Mouse (Mus musculus): ENCODE measurements at regions not wholly inside any gene's neighbourhood (a gene's known extent, or its start where the extent isn't known, plus 50 kb on each side); places are given as distances from the start of the nearest gene placed in this dataset.

GRCm38 (mm10) chr1:75983487-75983886 lies 437.4 kb downstream of the Slc4a3 start:
- no peak for DNase-seq (ENCODE audit: extremely low spot score, low read depth, low spot score)

DNA sequence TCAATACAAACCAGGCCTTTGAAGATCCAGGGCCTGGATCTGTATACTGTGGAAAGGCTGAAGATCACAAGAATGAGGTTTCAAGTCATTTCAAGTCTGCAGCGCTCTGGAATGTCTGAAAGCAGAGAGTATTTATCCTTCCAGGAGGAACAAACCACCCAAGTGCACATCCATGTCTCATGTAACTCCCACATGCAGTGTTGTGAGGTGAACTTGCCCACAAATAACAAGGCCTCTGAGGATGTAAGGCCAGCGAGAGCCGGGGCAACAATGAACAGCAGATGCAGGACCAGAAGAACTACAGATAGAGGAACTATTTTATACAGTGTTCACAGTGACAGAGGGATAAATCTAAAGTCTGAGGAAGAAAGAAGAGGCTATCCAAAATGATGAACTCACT lies 442.4 kb downstream of the Slc4a3 start:
- no peak for DNase-seq (ENCODE audit: extremely low spot score, low read depth, low spot score)

GRCm38 (mm10) chr1:75992039-75992438 lies 446.0 kb downstream of the Slc4a3 start:
- no peak for DNase-seq (ENCODE audit: extremely low spot score, low read depth, low spot score)

- no peak for DNase-seq (ENCODE audit: extremely low spot score, low read depth, low spot score)
These were observed 451.2 kb downstream of the Slc4a3 start for GRCm38 (mm10) chr1:75997222-75997621.

DNA sequence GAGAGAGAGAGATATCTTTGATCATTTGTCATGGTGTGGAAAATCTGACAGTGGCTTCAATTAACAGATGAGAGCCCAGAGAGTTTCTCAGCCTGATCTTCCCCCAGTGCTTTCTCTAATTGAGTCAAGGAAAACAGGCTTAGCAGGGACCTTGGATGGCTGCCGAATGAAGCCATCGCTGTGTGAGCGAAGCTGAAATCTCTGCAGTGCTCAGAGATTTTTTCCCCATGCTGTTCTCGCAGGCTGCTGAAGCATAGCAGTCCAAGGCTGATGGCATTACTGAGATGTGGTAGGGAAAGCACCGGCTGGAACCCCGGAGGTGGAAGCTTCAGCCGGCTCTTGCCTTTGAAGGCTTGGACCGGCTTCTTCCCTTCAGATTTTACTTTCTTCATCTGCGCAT lies 455.1 kb downstream of the Slc4a3 start:
- no peak for DNase-seq (ENCODE audit: extremely low spot score, low read depth, low spot score)

GRCm38 (mm10) chr1:76009601-76010000 lies 463.5 kb downstream of the Slc4a3 start:
- DNase-seq (ENCODE audit: extremely low spot score, low read depth, low spot score) = peak; percentile 83

- DNase-seq (ENCODE audit: extremely low spot score, low read depth, low spot score) = no peak
These were observed 464.2 kb downstream of the Slc4a3 start for GRCm38 (mm10) chr1:76010212-76010800.

DNA sequence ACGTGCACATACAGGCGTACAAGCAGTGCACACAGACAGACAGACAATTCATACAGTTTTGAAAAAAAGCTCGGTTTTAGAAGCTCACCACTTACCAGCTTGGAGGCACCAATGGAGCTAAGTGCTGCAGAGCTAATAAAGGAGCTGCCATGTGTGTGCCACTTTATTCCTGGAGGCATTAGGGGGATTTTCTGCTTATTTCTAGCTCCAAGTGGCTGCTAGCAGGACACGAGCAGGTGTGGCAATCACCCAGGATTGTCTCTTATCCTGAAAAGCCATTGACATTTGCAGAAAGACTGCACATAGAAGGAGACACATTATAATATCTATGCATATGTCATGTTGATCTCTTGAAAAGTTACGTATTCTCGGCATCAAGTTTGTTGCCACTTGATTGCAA lies 472.5 kb downstream of the Slc4a3 start:
- DNase-seq (ENCODE audit: extremely low spot score, low read depth, low spot score) = no peak

- DNase-seq (ENCODE audit: extremely low spot score, low read depth, low spot score) = no peak
These were observed 473.0 kb downstream of the Slc4a3 start for GRCm38 (mm10) chr1:76019071-76019470.

DNA sequence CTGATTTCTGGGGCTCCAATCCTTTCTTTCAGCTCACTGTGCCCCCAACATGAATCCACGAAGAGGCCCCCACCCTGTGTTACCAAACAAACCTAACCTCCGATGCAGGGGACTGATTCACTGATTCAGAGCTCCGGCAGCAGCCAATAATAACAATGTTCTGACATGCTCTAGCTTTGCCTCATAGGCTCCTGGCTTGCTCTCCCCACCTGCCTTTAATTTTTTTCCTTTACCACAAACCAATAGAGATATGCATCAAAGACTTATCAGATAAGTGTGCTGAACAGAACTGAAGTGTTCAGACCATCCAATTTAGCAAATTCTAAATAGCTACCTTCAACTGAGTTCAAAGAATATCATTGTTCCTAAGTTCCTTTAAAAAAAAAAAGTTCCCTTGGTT lies 478.6 kb downstream of the Slc4a3 start:
- no peak for DNase-seq (ENCODE audit: extremely low spot score, low read depth, low spot score)

DNA sequence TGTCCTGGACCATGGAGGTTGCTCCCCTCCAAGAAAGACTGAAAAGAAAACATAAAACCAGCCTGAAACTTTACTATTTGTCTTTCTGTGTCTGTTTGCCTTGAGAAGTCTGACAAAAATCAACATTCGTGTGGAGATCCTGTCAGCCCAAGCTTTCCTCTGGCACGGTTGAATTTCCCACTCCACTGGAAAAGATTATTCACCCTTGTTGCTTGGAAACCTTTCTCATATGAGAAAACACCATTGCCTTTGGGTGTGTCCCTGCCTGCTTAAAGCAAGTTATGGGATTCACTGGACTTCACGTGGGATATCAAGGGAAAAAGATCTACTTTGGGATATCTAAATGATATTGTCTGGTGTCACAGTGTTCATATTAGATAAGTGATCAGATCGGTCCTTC lies 479.3 kb downstream of the Slc4a3 start:
- no peak for DNase-seq (ENCODE audit: extremely low spot score, low read depth, low spot score)

- DNase-seq (ENCODE audit: extremely low spot score, low read depth, low spot score) = no peak
These were observed 483.0 kb downstream of the Slc4a3 start for GRCm38 (mm10) chr1:76029059-76029458.

DNA sequence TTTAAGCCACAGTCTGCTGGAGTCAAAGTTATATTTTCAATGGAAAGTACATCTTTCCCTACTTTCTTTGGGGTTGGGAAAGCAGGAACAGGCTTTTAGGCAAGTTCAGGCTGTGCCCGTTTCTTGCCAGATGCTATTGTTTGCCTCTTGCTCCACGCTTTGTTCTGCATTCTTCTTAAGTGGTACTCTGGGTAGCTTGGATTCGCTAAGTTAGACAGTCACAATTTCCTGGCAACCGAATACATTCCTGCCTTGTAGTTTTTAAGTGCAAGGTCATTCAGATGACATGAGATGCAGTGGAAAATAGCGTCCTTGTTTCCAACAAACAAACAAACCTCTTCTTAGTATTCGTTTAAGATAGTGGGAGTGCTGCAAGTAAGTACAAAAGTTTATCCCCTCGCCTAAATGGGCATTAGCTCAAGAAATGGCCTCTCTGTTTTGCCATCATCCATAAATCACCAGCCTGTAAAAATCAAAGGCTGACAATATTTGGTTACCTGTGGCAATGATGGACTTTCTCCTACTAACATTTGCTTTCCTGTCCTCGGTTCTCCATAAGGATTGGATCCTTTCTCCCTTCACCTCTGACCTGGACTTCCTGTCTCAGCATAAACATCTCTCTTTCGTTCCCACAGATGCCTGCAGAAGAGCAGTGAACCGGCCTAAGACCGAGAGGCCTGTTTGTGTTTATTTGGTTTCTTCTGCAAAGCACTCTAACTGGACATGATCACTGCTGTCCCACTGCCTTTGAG lies 485.3 kb downstream of the Slc4a3 start:
- no peak for DNase-seq (ENCODE audit: extremely low spot score, low read depth, low spot score)

GRCm38 (mm10) chr1:76031923-76032285 lies 485.8 kb downstream of the Slc4a3 start:
- no peak for DNase-seq (ENCODE audit: extremely low spot score, low read depth, low spot score)

DNA sequence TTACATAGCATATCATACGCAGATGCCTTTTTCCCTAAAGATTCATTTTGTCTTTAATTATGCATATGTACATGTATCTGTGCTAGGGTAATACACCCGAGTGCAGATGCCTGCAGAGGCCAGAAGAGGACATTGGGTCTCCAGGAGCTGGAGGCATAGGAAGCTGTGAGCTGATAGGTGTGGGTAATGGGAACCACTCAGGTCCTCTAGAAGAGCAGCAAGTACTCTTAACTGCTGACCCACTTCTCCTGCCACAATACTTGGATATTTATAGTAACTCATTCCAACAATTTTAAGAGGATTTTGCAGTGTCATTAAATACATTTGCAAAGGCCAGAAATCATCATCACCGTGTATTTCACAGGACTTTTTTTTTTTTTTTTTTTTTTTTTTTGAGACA lies 486.6 kb downstream of the Slc4a3 start:
- no peak for DNase-seq (ENCODE audit: extremely low spot score, low read depth, low spot score)

DNA sequence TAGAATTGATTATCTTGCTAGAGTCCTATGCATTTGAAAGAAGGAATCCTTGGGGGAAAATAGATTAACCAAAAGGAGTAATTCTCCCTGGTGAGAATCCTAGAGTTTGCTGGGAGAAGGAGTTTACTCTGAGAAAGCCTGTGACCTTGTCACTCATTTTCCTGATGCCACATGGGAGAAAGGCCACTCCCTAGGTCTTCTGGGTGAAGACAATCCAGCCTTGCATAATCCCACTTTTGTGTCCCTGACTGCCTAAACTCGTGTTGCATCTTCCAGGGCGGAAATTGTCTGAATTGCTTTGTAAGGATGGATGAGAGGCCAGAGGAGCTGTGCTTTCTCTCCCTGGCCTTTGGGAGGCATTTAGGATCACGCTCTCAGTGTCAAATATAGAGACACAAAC lies 490.2 kb downstream of the Slc4a3 start:
- no peak for DNase-seq (ENCODE audit: extremely low spot score, low read depth, low spot score)

DNA sequence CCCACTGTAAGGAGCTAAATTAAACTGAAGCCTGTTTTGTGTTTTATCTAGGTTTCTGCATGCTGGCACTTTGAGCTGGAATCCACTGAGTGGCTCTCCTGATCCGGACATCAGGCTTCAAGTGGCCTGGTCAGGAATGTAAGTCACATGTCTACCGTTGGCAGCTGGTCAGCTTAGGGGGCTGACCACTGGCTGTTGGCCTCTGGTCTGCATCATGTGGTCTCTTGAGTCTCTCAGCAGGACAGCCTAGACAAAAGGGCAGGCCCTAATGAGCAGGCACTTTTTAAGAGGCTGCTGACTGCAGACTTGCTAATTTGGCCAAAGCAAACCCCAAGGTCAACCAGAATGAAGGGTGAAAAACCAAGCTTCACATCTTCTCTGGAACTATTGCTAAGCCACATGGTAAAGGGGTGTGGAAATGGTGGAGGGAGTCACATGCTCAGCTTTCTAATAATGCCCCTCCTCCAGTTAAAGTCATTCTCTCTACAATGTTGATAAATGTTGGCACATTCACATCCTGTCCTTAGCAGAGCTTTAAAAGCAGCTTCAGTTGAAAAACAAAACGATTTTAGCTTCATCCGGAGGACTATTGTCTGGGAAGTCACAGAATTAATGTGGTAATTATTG lies 493.1 kb downstream of the Slc4a3 start:
- no peak for DNase-seq (ENCODE audit: extremely low spot score, low read depth, low spot score)

DNA sequence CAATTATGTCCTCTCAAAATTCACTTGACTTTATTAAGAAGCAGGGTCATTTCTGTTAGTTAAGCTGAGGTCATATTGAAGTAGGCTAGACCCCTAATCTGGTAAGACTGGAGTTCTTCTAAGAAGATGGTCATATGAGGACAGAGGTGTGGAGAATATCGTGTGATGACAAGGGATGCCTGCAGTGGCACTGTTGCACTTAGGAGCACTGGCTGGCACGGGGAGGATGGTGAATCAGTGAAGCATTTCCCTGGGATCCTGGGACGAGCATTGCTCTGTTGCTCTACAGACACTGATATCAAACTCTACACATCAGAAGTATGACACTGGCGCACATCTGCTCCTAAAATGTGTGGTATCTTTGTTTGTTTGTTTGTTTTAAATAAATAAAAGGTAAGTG lies 493.6 kb downstream of the Slc4a3 start:
- no peak for DNase-seq (ENCODE audit: extremely low spot score, low read depth, low spot score)

- DNase-seq (ENCODE audit: extremely low spot score, low read depth, low spot score) = no peak
These were observed 504.2 kb downstream of the Slc4a3 start for GRCm38 (mm10) chr1:76050264-76050663.

GRCm38 (mm10) chr1:76053378-76054171 lies 507.5 kb downstream of the Slc4a3 start:
- no peak for DNase-seq (ENCODE audit: extremely low spot score, low read depth, low spot score)

DNA sequence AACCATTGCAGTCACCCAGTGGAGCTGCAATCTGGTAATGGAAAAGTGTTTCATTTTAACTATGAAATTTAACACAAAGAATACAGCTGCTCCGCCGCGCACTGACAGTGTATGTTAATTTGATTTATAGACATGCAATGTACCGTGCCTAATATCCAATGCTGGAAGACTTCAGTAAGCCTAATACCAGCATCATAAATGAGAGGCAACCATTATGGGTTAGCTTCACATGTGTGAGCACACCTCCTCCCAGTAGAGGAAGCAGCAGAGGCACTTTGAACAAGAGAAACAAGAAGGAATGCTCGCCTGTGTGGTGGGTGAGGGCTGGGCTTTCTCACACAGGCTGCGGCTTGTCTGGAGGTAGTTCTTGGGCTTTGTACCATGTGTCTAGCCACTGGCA lies 519.7 kb downstream of the Slc4a3 start:
- no peak for DNase-seq (ENCODE audit: extremely low spot score, low read depth, low spot score)
